Mouse (Mus musculus): ENCODE measurements at regions not wholly inside any gene's neighbourhood (a gene's known extent, or its start where the extent isn't known, plus 50 kb on each side); places are given as distances from the start of the nearest gene placed in this dataset.
A peak's percentile ranks its signal among the peaks of the same experiment; 100 is the strongest.

- DNase-seq (ENCODE audit: low read depth, low spot score), result no peak
Measured at GRCm38 (mm10) chr1:119259455-119259854, 162.6 kb downstream of the Inhbb start.

GRCm38 (mm10) chr1:119256769-119257168, 165.3 kb downstream of the Inhbb start:
- DNase-seq (ENCODE audit: low read depth, low spot score), result no peak

GRCm38 (mm10) chr1:119256097-119256473, 166.0 kb downstream of the Inhbb start:
- DNase-seq (ENCODE audit: low read depth, low spot score), result peak; percentile 52

DNA sequence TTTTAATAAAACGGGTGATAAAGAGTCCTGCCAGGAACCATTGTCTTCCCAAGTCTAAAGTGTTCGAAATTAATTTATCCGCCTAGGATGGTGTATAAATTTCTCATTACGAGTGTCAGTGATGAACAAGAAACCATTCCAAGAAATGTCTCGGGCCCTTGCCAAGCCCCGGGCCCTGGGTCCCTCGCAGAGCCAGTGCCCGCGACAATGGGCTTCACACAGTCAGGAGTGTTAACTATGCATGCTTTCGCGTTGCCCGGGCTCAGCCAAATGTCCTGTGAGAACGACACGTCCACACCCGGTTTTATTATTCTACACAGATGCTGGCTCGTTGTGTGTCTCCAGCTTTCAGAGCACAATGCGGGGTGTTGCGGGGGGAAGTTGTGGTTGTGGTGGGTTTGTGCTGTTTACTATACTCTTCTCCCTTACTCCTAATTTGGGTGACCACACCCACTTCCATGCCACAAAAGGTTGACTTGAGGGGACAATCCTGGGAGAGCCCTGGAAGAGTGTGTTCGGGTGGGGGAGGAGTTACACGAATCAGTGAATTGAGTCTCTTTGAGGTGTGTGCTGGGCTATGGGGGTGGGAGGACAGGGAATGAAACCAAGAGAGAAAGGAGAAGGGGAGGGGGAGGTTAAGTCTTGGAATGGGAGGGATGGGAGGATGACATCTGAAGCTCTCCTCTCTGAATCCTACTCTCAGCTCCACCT, 166.5 kb downstream of the Inhbb start:
- peak; percentile 18 for DNase-seq (ENCODE audit: low read depth, low spot score)

DNA sequence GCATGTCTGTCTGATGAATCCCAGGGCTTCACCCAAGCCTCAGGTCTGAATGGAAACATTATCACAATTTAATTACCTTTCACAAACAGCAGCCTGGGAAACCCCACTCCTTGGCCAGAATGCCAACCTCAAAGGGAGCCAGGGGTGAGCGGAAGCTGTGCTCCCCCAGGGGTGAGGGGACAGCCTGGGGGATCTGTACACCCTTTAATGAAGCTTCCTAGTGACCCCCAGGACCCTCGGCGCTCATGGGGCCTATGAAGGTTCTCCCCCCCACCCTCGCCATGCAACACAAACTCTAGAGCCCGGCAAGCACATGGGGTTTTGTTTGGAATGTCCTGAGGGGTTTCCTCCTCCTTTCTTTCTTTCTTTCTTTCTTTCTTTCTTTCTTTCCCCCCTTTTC, 167.1 kb downstream of the Inhbb start:
- DNase-seq (ENCODE audit: low read depth, low spot score), result no peak

- DNase-seq (ENCODE audit: low read depth, low spot score), result no peak
Measured at GRCm38 (mm10) chr1:119253371-119253851, 168.6 kb downstream of the Inhbb start.

- DNase-seq (ENCODE audit: low read depth, low spot score), result no peak
Measured at GRCm38 (mm10) chr1:119252403-119252802, 169.6 kb downstream of the Inhbb start.

DNA sequence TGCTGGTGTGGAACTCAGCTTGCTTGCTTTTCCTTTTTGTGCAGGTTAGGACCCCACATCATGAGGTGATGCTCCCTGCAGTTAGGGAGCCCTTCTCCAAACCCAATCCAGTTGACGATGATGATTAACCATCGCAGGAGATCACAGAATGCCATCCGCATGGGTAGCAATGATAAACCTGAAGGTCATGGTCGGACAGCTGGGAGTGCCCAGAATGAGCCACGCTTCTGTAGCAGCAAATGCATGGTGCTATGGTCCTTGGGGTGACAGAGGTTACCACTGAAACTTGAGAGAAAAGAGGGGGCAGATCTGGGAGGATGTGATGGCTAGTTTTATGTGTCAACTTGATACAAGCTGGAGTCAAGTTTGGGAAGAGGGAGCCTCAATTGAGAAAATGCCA, 170.3 kb downstream of the Inhbb start:
- DNase-seq (ENCODE audit: low read depth, low spot score), result no peak

GRCm38 (mm10) chr1:119248776-119249495, 173.1 kb downstream of the Inhbb start:
- no peak for DNase-seq (ENCODE audit: low read depth, low spot score)

GRCm38 (mm10) chr1:119247117-119247516, 174.9 kb downstream of the Inhbb start:
- DNase-seq (ENCODE audit: low read depth, low spot score), result no peak

GRCm38 (mm10) chr1:119238463-119238862, 183.6 kb downstream of the Inhbb start:
- no peak for DNase-seq (ENCODE audit: low read depth, low spot score)

GRCm38 (mm10) chr1:119236787-119237186, 183.4 kb upstream of the Gli2 start:
- DNase-seq (ENCODE audit: low read depth, low spot score), result no peak

DNA sequence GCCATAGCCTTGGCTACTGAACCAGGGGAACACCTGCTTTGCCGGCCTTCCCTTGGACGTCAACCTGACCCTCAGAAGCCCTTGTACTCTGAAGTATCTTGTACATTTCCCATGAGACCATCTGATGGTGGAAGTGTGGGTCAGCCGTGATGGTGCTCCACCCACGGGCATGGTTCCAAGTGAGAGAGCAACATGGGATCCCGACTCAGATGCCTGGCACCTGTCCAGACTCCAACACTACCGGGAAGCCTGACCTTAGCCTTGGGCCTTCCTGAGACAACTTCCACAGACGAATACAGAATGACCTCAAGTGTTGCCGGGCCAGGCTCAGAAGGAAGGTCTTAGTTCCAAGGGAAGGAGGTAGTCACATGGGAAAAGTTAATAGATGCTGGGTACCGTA, 181.0 kb upstream of the Gli2 start:
- no peak for DNase-seq (ENCODE audit: low read depth, low spot score)

DNA sequence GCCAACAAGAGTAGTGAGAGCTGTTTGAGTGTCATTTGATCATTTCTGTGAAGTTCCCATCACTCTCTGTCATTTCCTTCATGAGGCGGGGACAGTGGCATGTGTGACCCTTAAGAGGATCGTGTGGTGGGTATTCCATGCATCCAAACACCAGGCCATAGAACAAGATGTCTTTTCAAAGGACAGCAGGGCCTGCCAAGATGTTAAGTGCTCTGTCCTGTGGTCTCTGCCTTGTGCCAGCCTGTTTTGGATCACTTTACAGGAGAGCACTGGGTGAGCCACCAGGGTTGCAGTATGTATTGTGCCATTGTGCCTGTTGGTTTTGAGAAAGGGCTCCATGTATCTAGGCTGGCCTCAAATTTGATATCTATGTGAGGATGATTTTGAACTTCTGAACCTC, 173.6 kb upstream of the Gli2 start:
- DNase-seq (ENCODE audit: low read depth, low spot score), result no peak

DNA sequence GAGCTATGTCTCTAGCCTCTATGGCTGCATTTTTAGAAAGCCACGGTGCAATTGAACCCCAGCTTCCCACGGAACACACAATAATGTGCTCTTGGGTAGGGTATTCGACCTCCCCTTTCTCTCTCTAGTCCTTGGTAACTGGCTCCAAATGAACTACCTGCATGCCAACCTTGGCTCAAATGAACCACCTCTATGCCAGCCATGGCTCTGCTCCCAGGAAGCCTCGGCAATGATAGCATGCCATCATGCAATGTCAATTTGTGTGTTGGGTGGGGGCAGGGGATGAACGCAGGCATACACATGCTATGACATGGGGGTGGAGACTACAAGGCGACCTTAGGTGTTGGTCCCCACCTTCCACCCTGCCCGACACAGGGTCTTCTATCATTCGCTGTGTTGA, 170.5 kb upstream of the Gli2 start:
- no peak for DNase-seq (ENCODE audit: low read depth, low spot score)

GRCm38 (mm10) chr1:119221901-119222300, 168.5 kb upstream of the Gli2 start:
- no peak for DNase-seq (ENCODE audit: low read depth, low spot score)

DNA sequence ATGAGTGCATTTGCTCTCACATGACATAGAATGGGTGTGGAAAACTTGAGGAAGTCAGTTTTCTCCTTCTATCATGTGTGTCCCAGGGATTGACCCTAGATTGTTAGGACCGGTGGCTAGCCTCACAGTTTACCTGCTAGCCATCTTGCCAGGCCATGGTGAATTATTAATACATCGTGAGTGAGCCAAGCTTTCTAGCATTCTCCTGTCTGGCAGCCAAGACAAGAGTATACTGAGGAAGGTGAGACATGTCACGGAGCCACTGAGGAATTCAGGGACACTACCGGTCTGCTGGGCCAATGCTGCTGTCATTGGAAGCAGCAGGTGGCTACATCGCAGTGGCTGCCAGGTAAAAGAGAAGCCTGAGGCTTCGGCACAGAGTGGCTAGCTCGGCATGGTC, 167.6 kb upstream of the Gli2 start:
- no peak for DNase-seq (ENCODE audit: low read depth, low spot score)

GRCm38 (mm10) chr1:119219817-119220216, 166.4 kb upstream of the Gli2 start:
- no peak for DNase-seq (ENCODE audit: low read depth, low spot score)

DNA sequence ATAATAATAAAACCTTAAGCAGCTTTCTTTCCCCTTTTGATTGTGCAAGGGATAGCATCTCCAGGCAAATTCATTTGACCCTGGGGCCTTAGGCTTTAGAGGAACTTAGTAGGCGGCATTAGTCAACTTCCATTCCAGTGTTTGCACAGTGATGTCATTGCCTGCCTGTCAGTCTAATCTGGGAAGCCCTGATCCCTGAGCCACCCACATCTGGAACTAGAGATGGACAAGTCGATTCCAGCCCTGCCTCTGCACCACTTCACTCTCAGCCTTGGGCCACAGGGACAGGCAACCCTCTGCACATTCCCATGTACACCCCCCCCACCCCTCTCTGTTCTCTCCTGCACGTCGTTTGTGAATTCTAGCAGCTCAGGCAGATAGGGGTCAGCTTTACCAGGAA, 164.0 kb upstream of the Gli2 start:
- no peak for DNase-seq (ENCODE audit: low read depth, low spot score)

DNA sequence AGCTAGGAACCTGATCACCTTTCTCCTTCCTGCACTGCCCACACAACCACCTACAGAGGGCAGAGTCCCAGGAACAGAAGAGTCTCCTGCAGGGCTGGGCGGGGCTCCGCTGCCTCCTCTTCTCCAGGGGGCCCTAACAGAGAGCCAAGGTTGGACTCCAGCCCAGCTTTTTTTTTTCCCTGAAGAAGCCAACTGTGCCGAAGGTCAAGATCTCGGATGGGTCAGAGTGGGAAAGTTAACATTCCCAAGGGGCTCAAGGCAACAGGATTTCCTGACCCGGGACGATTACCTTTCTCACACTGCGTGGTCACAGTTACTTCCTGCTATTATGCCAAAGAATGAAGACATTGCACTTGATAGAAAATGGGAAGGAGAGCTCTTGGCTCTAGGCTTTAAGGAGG, 156.2 kb upstream of the Gli2 start:
- DNase-seq (ENCODE audit: low read depth, low spot score), result peak; percentile 36

DNA sequence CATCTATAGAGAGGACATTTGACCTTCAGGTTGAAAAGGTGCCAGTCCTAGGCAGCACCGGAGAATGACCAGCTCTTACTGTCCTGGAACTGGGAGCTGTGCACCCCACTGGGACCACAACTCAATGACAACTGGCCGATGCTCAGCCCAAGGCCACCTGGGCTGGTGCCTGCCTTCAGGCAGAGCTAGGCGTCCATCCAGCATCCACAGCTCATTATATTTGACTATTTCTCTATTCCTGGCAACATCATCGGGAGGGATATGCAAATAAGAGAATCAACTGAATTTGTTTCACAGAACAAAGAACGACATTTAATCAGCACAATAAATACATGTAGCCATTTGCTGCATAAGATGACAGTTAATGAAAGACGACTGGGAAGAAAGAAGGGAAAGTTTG, 149.0 kb upstream of the Gli2 start:
- no peak for DNase-seq (ENCODE audit: low read depth, low spot score)

DNA sequence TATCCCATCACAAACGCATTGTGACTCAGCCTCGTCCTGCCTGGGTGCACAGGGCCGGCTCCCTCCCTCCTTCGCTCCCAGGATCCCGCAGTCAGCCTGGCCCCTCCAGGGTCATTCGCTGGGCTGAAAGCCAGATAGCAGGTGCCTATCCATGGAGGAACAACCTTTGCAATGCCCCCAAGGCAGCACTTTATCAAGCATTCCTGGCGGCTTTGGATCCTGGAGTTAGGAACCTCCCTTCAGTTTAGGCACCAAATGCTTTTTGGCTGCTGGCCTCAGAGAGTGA, 143.9 kb upstream of the Gli2 start:
- DNase-seq (ENCODE audit: low read depth, low spot score), result no peak

DNA sequence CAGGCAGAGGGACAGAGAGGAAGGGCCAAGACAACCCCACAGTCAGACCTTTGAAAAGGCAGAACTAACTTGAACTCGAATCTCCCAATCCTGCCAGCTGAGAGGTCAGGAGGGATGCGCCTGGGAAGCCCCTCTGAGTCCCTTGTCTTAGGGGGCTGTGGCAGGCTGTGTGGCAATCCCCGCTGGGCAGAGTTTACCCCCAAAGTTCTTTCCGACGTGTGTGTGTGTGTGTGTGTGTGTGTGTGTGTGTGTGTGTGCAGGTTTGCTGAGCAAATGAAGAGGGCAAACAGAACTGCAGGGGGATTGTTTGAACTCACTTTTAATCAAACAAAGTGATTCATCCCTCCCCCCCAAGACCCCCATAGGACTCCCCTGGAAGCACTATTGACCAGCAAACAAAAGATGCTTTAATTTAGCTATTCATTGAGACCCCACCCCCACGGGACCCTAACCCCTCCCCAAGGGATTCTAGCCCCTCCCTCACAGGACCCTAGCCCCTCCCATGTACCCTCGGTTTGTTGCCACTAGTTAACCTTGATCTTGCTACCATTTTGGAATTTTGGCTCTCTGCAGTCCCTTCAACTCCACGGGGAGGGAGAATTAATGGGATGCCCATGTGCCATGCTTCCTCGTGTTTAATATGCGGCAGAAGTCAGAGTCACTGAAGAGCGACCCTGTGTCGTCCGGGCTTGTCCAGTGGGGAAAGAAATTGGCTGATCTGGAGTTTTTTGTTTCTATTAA, 143.4 kb upstream of the Gli2 start:
- peak; percentile 41 for DNase-seq (ENCODE audit: low read depth, low spot score)

All from R1 (cell line).